Mouse (Mus musculus) G1E (cell line): ENCODE results near the gene Maml3.

Source experiments
- CTCF ChIP-seq: IDR thresholded peaks from 2 replicates; pipeline ENCODE4 v1.5.1; 2012; ENCODE audit warnings: low read depth, low read length, inconsistent platforms, mixed read lengths
- GATA1 ChIP-seq: IDR thresholded peaks from 2 replicates; pipeline ENCODE4 v1.6.1; 2012; ENCODE audit warnings: borderline replicate concordance, low read length, inconsistent platforms, mixed read lengths
- GATA2 ChIP-seq: IDR thresholded peaks from 2 replicates; pipeline ENCODE4 v1.6.1; 2012; ENCODE audit warnings: low read depth, low read length, inconsistent platforms, borderline replicate concordance
- POLR2AphosphoS5 ChIP-seq: IDR thresholded peaks from 2 replicates; pipeline ENCODE4 v1.6.1; 2012; ENCODE audit warnings: low read depth, low read length, inconsistent platforms; ENCODE audit not compliant: insufficient replicate concordance
- TAL1 ChIP-seq: conservative IDR thresholded peaks from 2 replicates; pipeline ENCODE4 v1.6.1; 2012; ENCODE audit warnings: low read depth, low read length, inconsistent platforms, mixed read lengths

DNA sequence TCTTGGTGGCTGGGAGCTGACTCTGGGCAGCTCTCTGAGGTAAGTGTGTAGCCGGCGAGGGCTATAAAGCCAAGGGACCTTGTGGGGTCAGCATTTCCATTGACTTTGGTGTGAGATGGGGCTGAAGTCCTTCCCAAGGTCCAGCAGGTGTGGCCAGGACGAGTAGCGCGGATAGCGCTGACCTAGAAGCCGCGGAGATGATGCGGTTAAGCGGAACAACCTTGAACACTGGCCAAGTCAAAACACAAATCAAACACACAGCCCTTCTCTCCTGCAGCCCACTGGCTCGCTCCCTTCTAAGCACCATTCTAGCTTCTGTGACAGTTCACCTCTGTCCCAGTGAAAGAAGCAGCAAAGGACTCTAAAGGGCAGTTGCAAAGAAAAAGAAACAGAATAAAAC is 225.7 kb downstream of the Maml3 start:
- TF ChIP-seq CTCF (no peak), GATA1 (no peak), GATA2 (no peak), TAL1 (no peak), POLR2AphosphoS5 (no peak)
